Mouse (Mus musculus): Measurements from ENCODE around the gene Tmem176b.

GRCm38 (mm10) chr6:48787867-48788266 lies 53.4 kb downstream of the Tmem176b start:
- TF ChIP-seq CTCF (conservative IDR thresholded peaks at IDR 0.05; ENCODE audit: insufficient read depth, insufficient read length, low read depth, low read length): no peak
- TF ChIP-seq POLR2A (IDR thresholded peaks at IDR 0.05; ENCODE audit: low read depth, low read length): no peak
